Mouse (Mus musculus): ENCODE data around the gene Slc39a3. TPM values are rescaled to one million over a fixed set of nuclear protein-coding genes. Genes with fewer than 3 reads are reported as not detected.

Slc39a3 gene
- polyA plus RNA-seq, 1 experiment from 2014 or later, result 13.1 TPM

DNA sequence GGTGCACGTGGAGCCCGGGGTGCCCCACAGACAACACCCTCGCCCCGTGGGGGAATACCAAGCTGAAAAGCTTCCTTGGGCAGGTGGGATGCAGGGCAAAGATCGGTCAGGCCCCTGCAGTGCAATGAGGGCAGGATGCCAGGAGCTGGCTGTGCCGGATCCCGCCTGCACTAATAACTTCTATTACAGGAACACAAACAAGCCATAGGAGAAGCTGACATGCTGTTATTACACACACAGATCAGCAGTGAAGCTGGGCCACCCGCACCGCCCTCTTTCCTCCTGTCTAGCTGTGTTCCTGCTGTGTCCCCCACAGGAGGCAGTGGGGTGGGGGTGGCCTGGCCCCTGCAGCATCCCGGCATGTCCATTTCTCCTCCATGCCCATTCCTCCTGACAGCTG, 8.2 kb downstream of the Slc39a3 start:
- Histone ChIP-seq H3K36me3 (ENCODE audit: control insufficient read depth, insufficient read depth, low read length) (peaks cover 14% of the 10 kb centered on the region), H3K4me3 (ENCODE audit: low read depth, low read length) (no peak overlapping the region), H3K27ac (ENCODE audit: low read depth) (no peak overlapping the region), H3K4me1 (replicated peaks; ENCODE audit: control insufficient read depth, insufficient read depth, low read length) (0 out of 2 replicates have a peak, but pooled peaks cover 2% of the 10 kb centered on the region), H3K27me3 (replicated peaks; ENCODE audit: control insufficient read depth, insufficient read depth, low read length) (peaks cover 26% of the 10 kb centered on the region), H3K9me3 (ENCODE audit: control insufficient read depth, low read length) (no peaks in the 10 kb centered on the region), H3K4me2 (ENCODE audit: low read length) (no peak overlapping the region), H3K9ac (ENCODE audit: low read length) (no peak overlapping the region)
- DNase-seq (ENCODE audit: low spot score) (no peak), ATAC-seq (replicated peaks; ENCODE audit: low FRiP score, low TSS enrichment, low read depth) (no peak)
- WGBS, result 73% methylated on average over 10 of the region's 10 CpGs

DNA sequence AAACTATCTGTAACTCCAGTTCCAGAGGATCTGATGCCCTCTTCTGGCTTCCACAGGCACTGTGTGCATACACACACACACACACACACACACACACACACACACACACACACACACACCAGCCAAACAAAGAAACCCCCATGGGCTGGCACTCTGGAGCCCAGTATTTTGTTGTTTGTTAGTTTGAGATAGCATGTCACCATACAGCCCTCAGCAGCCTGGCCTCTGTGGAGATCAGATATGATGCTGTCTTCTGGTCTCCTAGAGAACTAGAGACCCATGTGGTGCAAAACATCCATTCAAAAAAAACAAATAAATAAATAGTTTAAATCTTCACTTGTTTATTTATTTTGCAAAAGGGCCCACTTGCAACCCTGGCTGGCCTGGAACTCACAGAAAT, 9.0 kb downstream of the Slc39a3 start:
- H3K27ac ChIP-seq (ENCODE audit: low read depth), result no peak overlapping the region
- no peak overlapping the region for H3K4me2 ChIP-seq (ENCODE audit: low read length)
- no peak overlapping the region for H3K9ac ChIP-seq (ENCODE audit: low read length)
- 0 out of 2 replicates have a peak, but pooled peaks cover 2% of the 10 kb centered on the region for H3K4me1 ChIP-seq (replicated peaks; ENCODE audit: control insufficient read depth, insufficient read depth, low read length)
- peaks cover 33% of the 10 kb centered on the region for H3K27me3 ChIP-seq (replicated peaks; ENCODE audit: control insufficient read depth, insufficient read depth, low read length)
- no peak for ATAC-seq (replicated peaks; ENCODE audit: low FRiP score, low TSS enrichment, low read depth)
- no peaks in the 10 kb centered on the region for H3K9me3 ChIP-seq (ENCODE audit: control insufficient read depth, low read length)
- H3K4me3 ChIP-seq (ENCODE audit: low read depth, low read length), result no peak overlapping the region
- DNase-seq (ENCODE audit: low spot score), result no peak
- peaks cover 14% of the 10 kb centered on the region for H3K36me3 ChIP-seq (ENCODE audit: control insufficient read depth, insufficient read depth, low read length)

DNA sequence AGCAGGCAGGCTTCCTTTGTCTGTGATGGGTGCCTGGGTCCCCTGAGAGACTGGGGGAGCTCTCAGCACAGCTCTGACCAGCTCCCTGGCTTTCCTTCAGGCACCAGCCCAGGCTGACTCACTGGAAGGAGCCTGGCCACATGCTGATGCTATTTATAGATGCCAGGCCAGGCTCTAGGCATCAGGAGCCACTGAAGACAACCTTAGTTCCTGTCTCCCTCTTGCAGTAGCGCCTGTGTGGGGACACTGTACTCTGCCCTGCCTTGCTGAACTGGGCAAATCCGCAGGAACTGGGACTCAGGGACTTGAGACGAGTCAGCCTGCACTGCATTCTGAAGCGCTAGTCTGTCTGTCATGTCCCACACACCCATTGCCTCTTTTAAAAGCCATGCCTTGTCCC, 9.9 kb downstream of the Slc39a3 start:
- no peak overlapping the region for H3K27ac ChIP-seq (ENCODE audit: low read depth)
- H3K27me3 ChIP-seq (replicated peaks; ENCODE audit: control insufficient read depth, insufficient read depth, low read length), result peaks cover 38% of the 10 kb centered on the region
- H3K36me3 ChIP-seq (ENCODE audit: control insufficient read depth, insufficient read depth, low read length), result peaks cover 14% of the 10 kb centered on the region
- H3K4me1 ChIP-seq (replicated peaks; ENCODE audit: control insufficient read depth, insufficient read depth, low read length), result 0 out of 2 replicates have a peak, but pooled peaks cover 2% of the 10 kb centered on the region
- ATAC-seq (replicated peaks; ENCODE audit: low FRiP score, low TSS enrichment, low read depth), result no peak
- no peak overlapping the region for H3K4me2 ChIP-seq (ENCODE audit: low read length)
- WGBS, result 62% methylated on average over 4 of the region's 4 CpGs
- H3K9me3 ChIP-seq (ENCODE audit: control insufficient read depth, low read length), result no peaks in the 10 kb centered on the region
- no peak overlapping the region for H3K4me3 ChIP-seq (ENCODE audit: low read depth, low read length)
- no peak overlapping the region for H3K9ac ChIP-seq (ENCODE audit: low read length)
- DNase-seq (ENCODE audit: low spot score), result no peak

DNA sequence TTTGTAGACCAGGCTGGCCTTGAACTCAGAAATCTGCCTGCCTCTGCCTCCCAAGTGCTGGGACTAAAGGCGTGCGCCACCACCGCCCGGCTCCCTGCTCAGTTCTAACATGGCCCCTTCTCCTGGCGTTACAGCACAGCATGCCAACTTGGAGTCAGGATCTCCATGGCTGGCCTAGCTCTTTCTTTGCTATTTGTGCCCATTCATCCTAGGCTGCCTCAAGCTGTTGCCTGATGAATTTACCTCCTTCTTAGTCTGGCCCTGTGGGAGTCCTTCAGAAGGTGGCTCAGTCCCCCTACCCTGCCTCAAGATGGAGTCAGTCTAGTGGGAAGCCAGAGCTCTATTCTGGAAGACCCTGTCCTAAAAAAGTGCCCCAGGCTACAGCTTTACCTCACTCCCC, 10.4 kb downstream of the Slc39a3 start:
- Histone ChIP-seq H3K4me2 (ENCODE audit: low read length) (no peak overlapping the region), H3K9ac (ENCODE audit: low read length) (no peak overlapping the region), H3K4me1 (replicated peaks; ENCODE audit: control insufficient read depth, insufficient read depth, low read length) (0 out of 2 replicates have a peak, but pooled peaks cover 2% of the 10 kb centered on the region), H3K27ac (ENCODE audit: low read depth) (no peak overlapping the region), H3K27me3 (replicated peaks; ENCODE audit: control insufficient read depth, insufficient read depth, low read length) (peaks cover 42% of the 10 kb centered on the region), H3K4me3 (ENCODE audit: low read depth, low read length) (no peak overlapping the region), H3K36me3 (ENCODE audit: control insufficient read depth, insufficient read depth, low read length) (peaks cover 14% of the 10 kb centered on the region), H3K9me3 (ENCODE audit: control insufficient read depth, low read length) (no peaks in the 10 kb centered on the region)
- ATAC-seq (replicated peaks; ENCODE audit: low FRiP score, low TSS enrichment, low read depth) (no peak), DNase-seq (ENCODE audit: low spot score) (no peak)
- WGBS, result 93% methylated on average over 5 of the region's 5 CpGs

- peaks cover 9% of the 10 kb centered on the region for H3K36me3 ChIP-seq (ENCODE audit: control insufficient read depth, insufficient read depth, low read length)
- H3K4me1 ChIP-seq (replicated peaks; ENCODE audit: control insufficient read depth, insufficient read depth, low read length), result 0 out of 2 replicates have a peak, but pooled peaks cover 2% of the 10 kb centered on the region
- peak within 1 kb of the TSS; percentile 47 for H3K4me2 ChIP-seq (ENCODE audit: low read length)
- no peaks in the 10 kb centered on the region for H3K9me3 ChIP-seq (ENCODE audit: control insufficient read depth, low read length)
- no peak within 1 kb of the TSS for H3K9ac ChIP-seq (ENCODE audit: low read length)
- DNase-seq (ENCODE audit: low spot score) (no peak), ATAC-seq (replicated peaks; ENCODE audit: low FRiP score, low TSS enrichment, low read depth) (no peak)
- H3K4me3 ChIP-seq (ENCODE audit: low read depth, low read length), result peak within 1 kb of the TSS; percentile 20; the same call in 1 of the 2 replicates
- WGBS, result 48% methylated on average over 12 of the region's 12 CpGs
- peaks cover 47% of the 10 kb centered on the region for H3K27me3 ChIP-seq (replicated peaks; ENCODE audit: control insufficient read depth, insufficient read depth, low read length)
- H3K27ac ChIP-seq (ENCODE audit: low read depth), result no peak within 1 kb of the TSS
Observed at GRCm38 (mm10) chr10:81025639-81026275, 11.5 kb downstream of the Slc39a3 start, which contains the start of gene Diras1. Gene Diras1 (minus strand): TSS chr10:81025662.

- H3K4me1 ChIP-seq (replicated peaks; ENCODE audit: control insufficient read depth, insufficient read depth, low read length), result 0 out of 2 replicates have a peak, but pooled peaks cover 2% of the 10 kb centered on the region
- peak; percentile 41; the same call in 1 of the 2 replicates for ATAC-seq (replicated peaks; ENCODE audit: low FRiP score, low TSS enrichment, low read depth)
- peak; percentile 65 for DNase-seq (ENCODE audit: low spot score)
- WGBS, result 3% methylated on average over 22 of the region's 43 CpGs
- peaks cover 4% of the 10 kb centered on the region for H3K36me3 ChIP-seq (ENCODE audit: control insufficient read depth, insufficient read depth, low read length)
- H3K9ac ChIP-seq (ENCODE audit: low read length), result no peak overlapping the region
- no peaks in the 10 kb centered on the region for H3K9me3 ChIP-seq (ENCODE audit: control insufficient read depth, low read length)
- peak overlapping the region; percentile 20; the same call in 1 of the 2 replicates for H3K4me3 ChIP-seq (ENCODE audit: low read depth, low read length)
- H3K27ac ChIP-seq (ENCODE audit: low read depth), result no peak overlapping the region
- H3K27me3 ChIP-seq (replicated peaks; ENCODE audit: control insufficient read depth, insufficient read depth, low read length), result peaks cover 47% of the 10 kb centered on the region
- H3K4me2 ChIP-seq (ENCODE audit: low read length), result peak overlapping the region; percentile 47
Observed at GRCm38 (mm10) chr10:81025047-81025621, 12.1 kb downstream of the Slc39a3 start.

DNA sequence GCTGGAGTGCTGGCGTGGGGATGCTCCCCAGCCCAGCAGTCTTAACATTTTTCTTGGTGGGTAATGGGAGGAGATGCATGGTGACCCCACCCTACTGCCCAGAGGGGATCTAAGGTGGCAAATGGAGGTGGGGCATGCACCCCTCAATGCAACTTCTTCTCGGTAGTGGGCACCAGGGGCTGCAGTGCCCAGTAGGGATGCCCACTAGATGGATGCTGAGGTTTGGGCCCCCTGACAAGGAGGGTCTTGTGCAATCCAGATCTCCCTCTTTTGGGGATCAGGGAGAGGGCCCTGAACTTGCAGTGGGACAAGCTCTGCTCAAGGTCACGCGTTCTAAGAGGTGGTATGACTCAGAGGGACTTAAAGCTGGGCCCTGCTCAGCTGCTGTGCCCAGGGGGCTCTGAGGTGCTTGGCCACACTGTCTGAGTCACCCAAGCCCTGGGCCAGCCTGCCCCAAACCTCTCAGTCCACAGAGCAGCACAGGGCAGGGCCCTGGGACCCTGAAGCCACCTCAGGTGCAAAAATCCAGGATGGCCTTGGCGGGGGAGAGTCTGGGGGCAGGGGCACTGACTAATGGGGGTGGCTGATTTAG, 12.8 kb downstream of the Slc39a3 start:
- H3K4me1 ChIP-seq (replicated peaks; ENCODE audit: control insufficient read depth, insufficient read depth, low read length), result 0 out of 2 replicates have a peak, but pooled peaks cover 2% of the 10 kb centered on the region
- H3K27ac ChIP-seq (ENCODE audit: low read depth), result no peak overlapping the region
- WGBS, result 75% methylated on average over 5 of the region's 5 CpGs
- no peaks in the 10 kb centered on the region for H3K36me3 ChIP-seq (ENCODE audit: control insufficient read depth, insufficient read depth, low read length)
- no peak for ATAC-seq (replicated peaks; ENCODE audit: low FRiP score, low TSS enrichment, low read depth)
- peaks cover 47% of the 10 kb centered on the region for H3K27me3 ChIP-seq (replicated peaks; ENCODE audit: control insufficient read depth, insufficient read depth, low read length)
- no peak overlapping the region for H3K9ac ChIP-seq (ENCODE audit: low read length)
- H3K9me3 ChIP-seq (ENCODE audit: control insufficient read depth, low read length), result no peaks in the 10 kb centered on the region
- no peak overlapping the region; the same call in 1 of the 2 replicates for H3K4me2 ChIP-seq (ENCODE audit: low read length)
- no peak for DNase-seq (ENCODE audit: low spot score)
- H3K4me3 ChIP-seq (ENCODE audit: low read depth, low read length), result no peak overlapping the region

DNA sequence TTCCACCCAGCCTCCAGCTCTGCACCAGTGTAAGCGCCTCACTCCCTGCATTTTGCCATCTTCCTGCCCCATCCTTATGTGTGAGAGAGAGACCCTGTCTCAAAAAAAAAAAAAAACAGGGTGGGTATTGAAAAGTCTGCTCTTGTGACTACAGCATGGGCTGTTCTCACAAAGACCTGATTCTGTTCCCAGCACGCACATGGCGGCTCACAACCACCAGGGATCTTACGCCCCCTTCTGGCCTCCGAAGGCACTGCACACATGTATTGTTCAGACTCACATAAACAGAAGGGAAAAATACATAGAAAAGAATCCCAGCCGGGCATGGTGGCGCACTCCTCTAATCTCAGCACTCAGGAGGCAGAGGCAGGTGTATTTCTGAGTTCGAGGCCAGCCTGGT, 14.5 kb downstream of the Slc39a3 start:
- H3K27ac ChIP-seq (ENCODE audit: low read depth), result no peak overlapping the region
- WGBS, result 66% methylated on average over 8 of the region's 8 CpGs

More for the DNA sequence above, 14.5 kb downstream of the Slc39a3 start:
- 0 out of 2 replicates have a peak, but pooled peaks cover 2% of the 10 kb centered on the region for H3K4me1 ChIP-seq (replicated peaks; ENCODE audit: control insufficient read depth, insufficient read depth, low read length)
- peaks cover 47% of the 10 kb centered on the region for H3K27me3 ChIP-seq (replicated peaks; ENCODE audit: control insufficient read depth, insufficient read depth, low read length)
- DNase-seq (ENCODE audit: low spot score) (no peak), ATAC-seq (replicated peaks; ENCODE audit: low FRiP score, low TSS enrichment, low read depth) (no peak)
- H3K4me2 ChIP-seq (ENCODE audit: low read length), result no peak overlapping the region
- no peaks in the 10 kb centered on the region for H3K9me3 ChIP-seq (ENCODE audit: control insufficient read depth, low read length)
- H3K4me3 ChIP-seq (ENCODE audit: low read depth, low read length), result no peak overlapping the region
- H3K36me3 ChIP-seq (ENCODE audit: control insufficient read depth, insufficient read depth, low read length), result no peaks in the 10 kb centered on the region
- no peak overlapping the region for H3K9ac ChIP-seq (ENCODE audit: low read length)
